Mouse (Mus musculus): ENCODE measurements around the gene Tec. TPM values are rescaled to one million over a fixed set of nuclear protein-coding genes. Genes with fewer than 3 reads are reported as not detected.

The Tec gene
- total RNA-seq, 1 experiment = 4.7 TPM

GRCm38 (mm10) chr5:72706722-72707121 lies 161.6 kb downstream of the Tec start:
- Histone ChIP-seq H3K4me1 (ENCODE audit: control insufficient read depth in 2 of 2, insufficient read depth in 2 of 2, low read length in 2 of 2, poor library complexity in 1 of 2) (no peaks in the 10 kb centered on the region; a peak in 1 of 4 replicates), H3K4me3 (ENCODE audit: insufficient read depth in 1 of 2, low read depth in 1 of 2, low read length in 2 of 2, poor library complexity in 1 of 2, severe bottlenecking in 1 of 2) (no peak overlapping the region), H3K36me3 (ENCODE audit: control insufficient read depth, insufficient read depth, low read length, poor library complexity, severe bottlenecking) (no peaks in the 10 kb centered on the region), H3K9ac (ENCODE audit: insufficient read depth, low read depth, low read length, poor library complexity, severe bottlenecking) (no peak overlapping the region), H3K27ac (ENCODE audit: insufficient read depth, low read depth, low read length, poor library complexity, severe bottlenecking) (no peak overlapping the region), H3K9me3 (ENCODE audit: control insufficient read depth, insufficient read depth, low read depth, low read length) (no peaks in the 10 kb centered on the region)
- no peak for TF ChIP-seq CHD2 (IDR thresholded peaks at IDR 0.05; ENCODE audit: low read depth, low read length)
- no peak for TF ChIP-seq HCFC1 (IDR thresholded peaks at IDR 0.05; ENCODE audit: borderline replicate concordance, insufficient read depth, low read length)
- no peak for TF ChIP-seq ZC3H11A (IDR thresholded peaks at IDR 0.05; ENCODE audit: borderline replicate concordance, low read depth, low read length)
- TF ChIP-seq MAFK (IDR thresholded peaks at IDR 0.05; ENCODE audit: insufficient read depth, low read depth, low read length) = no peak
- TF ChIP-seq ZNF384 (IDR thresholded peaks at IDR 0.05; ENCODE audit: low read depth, low read length) = no peak
- no peak for DNase-seq (ENCODE audit: low read depth, low spot score)
- in situ Hi-C loops (cut with MboI; ENCODE audit: low sequenced_read_pairs in 2 of 2, unreplicated experiment in 2 of 2) = loop anchor here in 1 of 2 experiments (25.0 kb wide), 1 partner anchor 344 kb away; no protein-coding TSS in a partner anchor

DNA sequence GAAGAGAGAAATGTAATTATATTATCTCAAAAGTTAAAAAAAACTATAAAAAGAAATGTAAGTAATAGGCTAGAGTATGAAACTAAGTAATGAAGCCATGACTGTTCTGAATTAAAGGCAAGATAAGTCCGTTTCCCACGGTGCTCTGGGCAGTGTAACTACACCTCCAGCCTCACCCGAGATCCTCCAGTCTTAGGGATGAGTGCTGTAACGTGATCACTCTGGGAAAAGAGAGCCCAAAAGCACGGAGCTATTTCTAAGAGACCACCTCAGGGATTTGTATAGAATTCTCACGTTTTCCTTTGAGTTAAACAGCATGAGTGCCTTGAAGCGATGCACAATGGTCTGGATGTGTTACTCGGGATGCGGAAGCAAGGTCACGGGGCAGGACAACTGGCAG lies 162.2 kb downstream of the Tec start:
- TF ChIP-seq MAFK (IDR thresholded peaks at IDR 0.05; ENCODE audit: insufficient read depth, low read depth, low read length) (no peak), ZNF384 (IDR thresholded peaks at IDR 0.05; ENCODE audit: low read depth, low read length) (no peak), ZC3H11A (IDR thresholded peaks at IDR 0.05; ENCODE audit: borderline replicate concordance, low read depth, low read length) (no peak), CHD2 (IDR thresholded peaks at IDR 0.05; ENCODE audit: low read depth, low read length) (no peak), HCFC1 (IDR thresholded peaks at IDR 0.05; ENCODE audit: borderline replicate concordance, insufficient read depth, low read length) (no peak)
- Histone ChIP-seq H3K36me3 (ENCODE audit: control insufficient read depth, insufficient read depth, low read length, poor library complexity, severe bottlenecking) (no peaks in the 10 kb centered on the region), H3K9me3 (ENCODE audit: control insufficient read depth, insufficient read depth, low read depth, low read length) (no peaks in the 10 kb centered on the region), H3K4me1 (ENCODE audit: control insufficient read depth in 2 of 2, insufficient read depth in 2 of 2, low read length in 2 of 2, poor library complexity in 1 of 2) (no peaks in the 10 kb centered on the region; a peak in 1 of 4 replicates), H3K4me3 (ENCODE audit: insufficient read depth in 1 of 2, low read depth in 1 of 2, low read length in 2 of 2, poor library complexity in 1 of 2, severe bottlenecking in 1 of 2) (no peak overlapping the region), H3K9ac (ENCODE audit: insufficient read depth, low read depth, low read length, poor library complexity, severe bottlenecking) (no peak overlapping the region), H3K27ac (ENCODE audit: insufficient read depth, low read depth, low read length, poor library complexity, severe bottlenecking) (no peak overlapping the region)
- no peak for DNase-seq (ENCODE audit: low read depth, low spot score)
- in situ Hi-C loops (cut with MboI; ENCODE audit: low sequenced_read_pairs in 2 of 2, unreplicated experiment in 2 of 2) = loop anchor here in 1 of 2 experiments (25.0 kb wide), 1 partner anchor 344 kb away; no protein-coding TSS in a partner anchor

Other genes starting within 250 kb of the Tec start
- gene Cnga1, start 224.2 kb downstream of the Tec start, total RNA-seq (2012; rRNA removed) = not detected in 2 replicates
- 0.11 and 0.22 TPM in 2 replicates for gene Nipal1, start 220.7 kb downstream of the Tec start, total RNA-seq (2012; rRNA removed)
- 0.09 TPM in 1 of 2 replicates, not detected in the other for gene Txk, start 115.7 kb downstream of the Tec start, total RNA-seq (2012; rRNA removed)
- 23.0 and 24.5 TPM in 2 replicates for gene Slain2, start 45.8 kb upstream of the Tec start, total RNA-seq (2012; rRNA removed)
- gene Gm10135, start 106.2 kb upstream of the Tec start, total RNA-seq (2012; rRNA removed) = not detected in 2 replicates
- gene Slc10a4, start 138.4 kb upstream of the Tec start, total RNA-seq (2012; rRNA removed) = 0.45 and 0.53 TPM in 2 replicates

Measured in ES-E14 (cell line).